Mouse (Mus musculus): ENCODE measurements around the gene Ncam1.

DNA sequence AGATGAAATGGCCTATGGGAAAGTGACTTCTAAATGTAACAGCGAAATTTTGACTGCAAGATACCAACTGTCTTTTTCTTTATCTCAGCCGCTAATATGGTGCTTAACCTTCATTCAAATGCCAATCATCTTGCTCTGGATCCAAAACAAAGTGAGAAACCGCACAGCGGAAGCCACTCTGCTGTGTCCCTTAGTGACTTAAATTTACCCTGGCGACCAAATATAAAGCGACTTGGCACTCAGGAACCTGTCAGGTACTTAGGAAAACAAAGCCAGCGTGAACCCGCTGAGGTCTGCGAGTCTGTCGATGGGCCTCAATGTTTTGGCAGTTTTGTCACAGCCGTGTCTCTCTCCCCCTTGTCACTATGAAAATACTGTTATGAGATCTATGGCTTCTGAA lies 105.9 kb downstream of the Ncam1 start:
- no peak for TF ChIP-seq CTCF (IDR thresholded peaks at IDR 0.05; ENCODE audit: borderline replicate concordance, control insufficient read depth, extremely low read depth, insufficient read depth, low read length, poor library complexity)
- no peak for TF ChIP-seq POLR2A (IDR thresholded peaks at IDR 0.05; ENCODE audit: control insufficient read depth, extremely low read depth, insufficient read depth, low read length, poor library complexity)

All from thymus, adult 2 months (tissue).